Mouse (Mus musculus) heart, adult 8-10 months (tissue): ENCODE results near the gene Mrpl40. TPM values are rescaled to one million over a fixed set of nuclear protein-coding genes. Genes with fewer than 3 reads are reported as not detected.

Experiments used
- DNase-seq: peaks from one replicate; pipeline ENCODE4 v3.0.0; 2022; ENCODE audit warnings: low spot score
- total RNA-seq, 4 experiments: library from RNA; stranded (reverse); gene quantifications; 2 replicates each; pipeline ENCODE4 v1.2.4; 2022

Mrpl40 gene
- total RNA-seq, 4 experiments from 2014 or later, result 47.0 to 60.1 (median 55.2) TPM

DNA sequence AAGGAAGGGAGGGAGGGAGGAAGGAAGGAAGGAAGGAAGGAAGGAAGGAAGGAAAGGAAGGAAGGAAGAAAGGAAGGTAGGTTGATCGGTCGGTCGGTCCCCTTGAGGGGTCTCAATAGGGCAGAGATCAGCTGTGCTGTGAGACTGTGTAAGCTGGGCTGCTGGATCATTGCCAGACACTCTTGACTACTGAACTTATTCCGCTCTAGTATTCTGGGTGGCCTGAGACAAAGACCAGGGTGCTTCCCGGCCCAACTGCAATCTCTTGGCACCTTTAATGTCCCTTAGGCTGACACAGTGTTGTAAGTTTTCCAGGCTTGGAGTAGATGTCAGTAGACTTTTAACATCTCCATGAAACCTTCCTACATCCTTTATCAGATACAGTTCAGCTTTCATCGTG, 47.6 kb downstream of the Mrpl40 start:
- no peak for DNase-seq

DNA sequence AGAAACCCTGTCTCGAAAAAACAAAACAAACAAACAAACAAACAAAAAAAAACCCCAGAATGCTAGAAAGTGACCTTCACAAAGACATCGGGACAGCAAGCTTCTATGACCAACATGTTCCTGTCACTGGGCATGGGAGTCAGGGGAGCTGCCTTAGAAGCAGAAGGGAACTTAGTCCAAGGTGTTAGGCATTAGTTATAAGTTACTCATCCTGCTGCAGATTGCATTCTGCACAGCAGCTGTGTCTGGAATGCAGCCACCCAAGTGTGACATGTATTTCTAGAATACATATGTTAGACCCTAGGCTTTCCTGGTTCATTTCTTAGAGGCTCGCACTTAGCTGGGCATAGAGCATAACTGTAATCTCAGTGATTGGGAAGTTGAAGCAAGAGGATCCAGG, 48.0 kb downstream of the Mrpl40 start:
- no peak for DNase-seq

- DNase-seq, result no peak
These were observed 53.7 kb downstream of the Mrpl40 start for GRCm38 (mm10) chr16:18822925-18823324.

- no peak for DNase-seq
These were observed 54.3 kb downstream of the Mrpl40 start for GRCm38 (mm10) chr16:18822356-18822755.

Other genes starting within 250 kb of the Mrpl40 start
- 1 to 10 TPM; 2.2 to 4.1 (median 3.0) TPM for gene Sept5, start 246.9 kb downstream of the Mrpl40 start, total RNA-seq
- 10 to 100 TPM; 13.1 to 24.3 (median 15.1) TPM for gene Cldn5, start 100.0 kb downstream of the Mrpl40 start, total RNA-seq
- 10 to 100 TPM; 52.6 to 58.4 (median 55.9) TPM for gene Ufd1, start 65.1 kb downstream of the Mrpl40 start, total RNA-seq
- 1 to 10 TPM; 1.9 to 3.0 (median 2.3) TPM for gene Cdc45, start 64.9 kb downstream of the Mrpl40 start, total RNA-seq
- gene 2510002D24Rik, start 40.3 kb downstream of the Mrpl40 start, total RNA-seq, result 10 to 100 TPM; 21.1 to 28.7 (median 26.2) TPM
- gene Gm28539, start 40.3 kb downstream of the Mrpl40 start, total RNA-seq, result 1 to 10 TPM in 2 of 4 experiments, under 1 TPM in 1, not detected in 1; 0.14 to 4.6 (median 2.0) TPM
- 10 to 100 TPM; 15.9 to 22.3 (median 20.9) TPM for gene Hira, start 175 bp upstream of the Mrpl40 start, total RNA-seq